Mouse (Mus musculus) liver, embryonic 14.5 days (tissue): ENCODE results near the gene Esrrg.

Experiments used
- CTCF ChIP-seq: IDR thresholded peaks from 2 replicates; pipeline ENCODE4 v1.5.1; 2016; ENCODE audit warnings: antibody characterized with exemption, low read depth, control low read depth
- EP300 ChIP-seq: IDR thresholded peaks from 2 replicates; pipeline ENCODE4 v1.6.1; 2016; ENCODE audit warnings: antibody characterized with exemption, low read depth

DNA sequence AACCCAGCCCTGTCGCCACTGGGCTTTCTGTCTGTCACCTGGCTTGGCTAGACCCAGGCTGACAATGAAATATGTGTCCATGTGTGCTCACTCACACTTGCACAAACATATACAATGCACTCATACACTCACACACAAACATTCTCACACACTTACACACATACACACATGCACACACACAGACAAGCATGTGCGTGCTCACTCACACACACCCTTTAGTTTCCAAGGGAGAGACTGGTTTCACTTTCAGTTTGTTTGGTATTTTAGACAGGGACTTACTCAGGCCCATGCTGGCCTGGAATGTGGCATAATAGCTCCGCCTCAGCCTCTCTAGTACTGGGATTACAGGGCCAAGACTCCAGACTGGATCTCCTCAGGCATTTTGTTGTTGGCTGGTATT is 447.3 kb downstream of the Esrrg start:
- TF ChIP-seq CTCF (no peak), EP300 (no peak)
